ENCODE assay signal across 32 mouse cellular contexts in the genomic region with DNA sequence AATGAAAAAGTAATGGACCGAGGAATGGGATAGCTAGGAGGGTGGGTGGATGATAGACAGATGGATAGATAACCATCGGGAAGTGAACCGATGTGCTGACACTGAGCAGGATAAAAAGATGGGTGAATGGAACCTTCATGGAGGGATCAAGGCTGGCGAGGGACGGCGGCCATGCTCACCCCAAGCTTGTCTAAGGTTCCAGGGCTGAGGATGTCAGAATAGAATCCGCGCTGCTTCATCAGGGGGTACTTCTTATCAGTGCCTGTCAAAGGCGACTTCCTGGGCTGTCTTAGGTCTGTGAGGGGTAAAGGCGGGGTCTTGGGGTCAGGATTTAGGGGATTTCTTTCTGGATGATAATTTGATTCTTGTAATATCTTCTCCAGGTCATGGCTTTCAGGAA. TPM values are rescaled to one million over a fixed set of nuclear protein-coding genes. Genes with fewer than 3 reads are reported as not detected.
"Had no signal": no experiment of that assay in that cellular context is flagged by ENCODE, and none has a peak within 500 bp of the region (broad histone marks: within the 10 kb centered on the region; RNA-seq: fewer than 3 reads in every experiment).

No protein-coding gene starts in this region.

- DNase-seq: left cerebral cortex, postnatal 4 days; liver; liver, embryonic 13.5 days; liver, postnatal 0 days; lung, adult 18-20 months; lung, adult 2 months; lung, embryonic 14.5 days; lung, postnatal 10 days; lung, postnatal 14 days; lung, postnatal 36 days; lung, postnatal 4 days; midbrain, embryonic 14.5 days had no signal

- H3K4me1 ChIP-seq: limb, embryonic 12.5 days had no signal

- H3K9me3 ChIP-seq: limb, embryonic 10.5 days; limb, embryonic 12.5 days; limb, embryonic 13.5 days; limb, embryonic 15.5 days; liver, embryonic 12.5 days; liver, embryonic 13.5 days; liver, embryonic 15.5 days; lung, embryonic 15.5 days; megakaryocyte, embryonic 14.5 days; midbrain, embryonic 10.5 days; midbrain, embryonic 12.5 days; midbrain, embryonic 13.5 days; midbrain, embryonic 15.5 days had no signal

- H3K4me3 ChIP-seq: limb, embryonic 10.5 days; limb, embryonic 12.5 days; limb, embryonic 13.5 days; limb, embryonic 15.5 days; liver, embryonic 12.5 days; liver, embryonic 13.5 days; liver, embryonic 15.5 days; lung, embryonic 15.5 days; megakaryocyte, embryonic 14.5 days; midbrain, embryonic 10.5 days; midbrain, embryonic 12.5 days; midbrain, embryonic 13.5 days; midbrain, embryonic 15.5 days; myocyte had no signal

- ATAC-seq: liver, embryonic 12.5 days; liver, postnatal 0 days; lung, postnatal 0 days; midbrain, embryonic 13.5 days; midbrain, embryonic 15.5 days; midbrain, embryonic 16.5 days had no signal

- H3K36me3 ChIP-seq: limb, embryonic 10.5 days; limb, embryonic 12.5 days; limb, embryonic 13.5 days; limb, embryonic 15.5 days; liver, embryonic 12.5 days; liver, embryonic 13.5 days; liver, embryonic 15.5 days; lung, embryonic 15.5 days; midbrain, embryonic 10.5 days; midbrain, embryonic 12.5 days; midbrain, embryonic 13.5 days; midbrain, embryonic 15.5 days had no signal

- H3K27me3 ChIP-seq: limb, embryonic 12.5 days; limb, embryonic 15.5 days; liver, embryonic 13.5 days; liver, embryonic 15.5 days; lung, embryonic 15.5 days; midbrain, embryonic 13.5 days; midbrain, embryonic 15.5 days had no signal

- H3K27ac ChIP-seq: limb, embryonic 10.5 days; limb, embryonic 12.5 days; limb, embryonic 13.5 days; limb, embryonic 15.5 days; liver, embryonic 12.5 days; liver, embryonic 13.5 days; liver, embryonic 14.5 days; liver, embryonic 15.5 days; lung, embryonic 15.5 days; macrophage; midbrain, embryonic 10.5 days; midbrain, embryonic 12.5 days; midbrain, embryonic 13.5 days; midbrain, embryonic 15.5 days had no signal

- H3K4me2 ChIP-seq: limb, embryonic 12.5 days; limb, embryonic 13.5 days; limb, embryonic 15.5 days; liver, embryonic 11.5 days; liver, embryonic 12.5 days; liver, embryonic 13.5 days; liver, embryonic 15.5 days; lung, embryonic 14.5 days; lung, embryonic 15.5 days; midbrain, embryonic 11.5 days; midbrain, embryonic 12.5 days; midbrain, embryonic 13.5 days; midbrain, embryonic 15.5 days had no signal

- H3K9ac ChIP-seq: limb, embryonic 12.5 days; limb, embryonic 13.5 days; limb, embryonic 15.5 days; liver, embryonic 12.5 days; liver, embryonic 13.5 days; liver, embryonic 14.5 days; liver, embryonic 15.5 days; liver, postnatal 0 days; lung, embryonic 14.5 days; lung, embryonic 15.5 days; midbrain, embryonic 12.5 days; midbrain, embryonic 13.5 days; midbrain, embryonic 15.5 days had no signal

RNA-seq across cellular contexts. Expression of gene Dnah1, which starts 4.2 kb away (rescaled TPM):
- total RNA-seq: monocyte, adult 5-6 weeks had no signal
- polyA plus RNA-seq: macrophage had no signal
